Mouse (Mus musculus): Measurements from ENCODE around the gene Ano1.

The Ano1 gene

DNA sequence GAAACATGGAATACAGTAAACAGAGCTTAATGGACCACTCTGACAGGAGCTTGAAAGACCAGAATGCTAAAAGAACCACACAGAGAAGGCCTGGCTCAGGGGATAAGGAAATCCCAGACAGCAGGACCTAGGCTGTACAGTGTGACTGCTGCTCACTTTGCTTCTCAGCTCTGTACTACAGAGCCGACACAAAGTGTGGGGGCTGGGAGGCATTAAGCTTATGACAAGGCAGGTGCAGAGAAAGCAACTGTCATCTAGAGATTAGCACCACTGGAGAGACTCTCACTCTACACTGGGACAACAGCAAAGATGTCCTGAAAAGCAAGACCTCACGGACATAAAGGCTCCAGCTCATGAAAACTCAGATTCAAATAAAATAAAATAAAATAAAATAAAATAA lies 212.6 kb downstream of the Ano1 start:
- DNase-seq (ENCODE audit: low spot score in 2 of 2), result no peak

All from heart, adult 9 months (tissue).